Mouse (Mus musculus) lung, adult 2 months (tissue): ENCODE results near the gene Slc25a20.

Experiments used
- CTCF ChIP-seq: fragments of 200-500 bp; IDR thresholded peaks from 2 replicates; pipeline ENCODE4 v1.5.1; 2011; ENCODE audit warnings: mild to moderate bottlenecking, low read length, control low read depth; ENCODE audit not compliant: insufficient read depth
- POLR2A ChIP-seq: fragments of 200-500 bp; IDR thresholded peaks from 2 replicates; pipeline ENCODE4 v1.6.1; 2011; ENCODE audit warnings: low read depth, mild to moderate bottlenecking, control low read depth, low read length, borderline replicate concordance; ENCODE audit errors: extremely low read depth

GRCm38 (mm10) chr9:108689106-108689505, 27.2 kb downstream of the Slc25a20 start, which contains the start of gene Prkar2a:
- TF ChIP-seq CTCF = no peak
- no peak for TF ChIP-seq POLR2A
